Mouse (Mus musculus) CH12.LX (cell line): ENCODE results near the gene Drap1.

Experiments
- CHD2 ChIP-seq: IDR thresholded peaks from 2 replicates; pipeline ENCODE4 v1.6.1; 2011; ENCODE audit warnings: low read length, improper control_type of control experiment
- CTCF ChIP-seq, 2 experiments: IDR thresholded peaks in 1 of 2; conservative IDR thresholded peaks in 1 of 2; 2 replicates each; pipeline ENCODE4 v1.5.1; 2011 to 2012; ENCODE audit warnings: low read depth in 2 of 2, low read length in 2 of 2, improper control_type of control experiment in 1 of 2, inconsistent platforms in 1 of 2, mild to moderate bottlenecking in 1 of 2, moderate library complexity in 1 of 2
- ELF1 ChIP-seq: IDR thresholded peaks from 2 replicates; pipeline ENCODE4 v1.6.1; 2014; ENCODE audit warnings: low read depth, mild to moderate bottlenecking, inconsistent platforms, low read length, improper control_type of control experiment
- EP300 ChIP-seq: IDR thresholded peaks from 2 replicates; pipeline ENCODE4 v1.6.1; 2011; ENCODE audit warnings: low read length, improper control_type of control experiment
- MAX ChIP-seq: IDR thresholded peaks from 2 replicates; pipeline ENCODE4 v1.6.1; 2011; ENCODE audit warnings: low read length, improper control_type of control experiment
- MXI1 ChIP-seq: IDR thresholded peaks from 2 replicates; pipeline ENCODE4 v1.6.1; 2011; ENCODE audit warnings: mild to moderate bottlenecking, low read depth, low read length, improper control_type of control experiment
- POLR2A ChIP-seq: IDR thresholded peaks from 2 replicates; pipeline ENCODE4 v1.6.1; 2011; ENCODE audit warnings: low read depth, mild to moderate bottlenecking, improper control_type of control experiment, low read length
- TBP ChIP-seq: conservative IDR thresholded peaks from 2 replicates; pipeline ENCODE4 v1.6.1; 2011; ENCODE audit warnings: low read depth, low read length, improper control_type of control experiment
- UBTF ChIP-seq: IDR thresholded peaks from 2 replicates; pipeline ENCODE4 v1.6.1; 2012; ENCODE audit warnings: low read depth, mild to moderate bottlenecking, inconsistent platforms, low read length, improper control_type of control experiment, moderate library complexity
- ZC3H11A ChIP-seq: IDR thresholded peaks from 2 replicates; pipeline ENCODE4 v1.6.1; 2012; ENCODE audit warnings: low read depth, mild to moderate bottlenecking, inconsistent platforms, low read length, improper control_type of control experiment

DNA sequence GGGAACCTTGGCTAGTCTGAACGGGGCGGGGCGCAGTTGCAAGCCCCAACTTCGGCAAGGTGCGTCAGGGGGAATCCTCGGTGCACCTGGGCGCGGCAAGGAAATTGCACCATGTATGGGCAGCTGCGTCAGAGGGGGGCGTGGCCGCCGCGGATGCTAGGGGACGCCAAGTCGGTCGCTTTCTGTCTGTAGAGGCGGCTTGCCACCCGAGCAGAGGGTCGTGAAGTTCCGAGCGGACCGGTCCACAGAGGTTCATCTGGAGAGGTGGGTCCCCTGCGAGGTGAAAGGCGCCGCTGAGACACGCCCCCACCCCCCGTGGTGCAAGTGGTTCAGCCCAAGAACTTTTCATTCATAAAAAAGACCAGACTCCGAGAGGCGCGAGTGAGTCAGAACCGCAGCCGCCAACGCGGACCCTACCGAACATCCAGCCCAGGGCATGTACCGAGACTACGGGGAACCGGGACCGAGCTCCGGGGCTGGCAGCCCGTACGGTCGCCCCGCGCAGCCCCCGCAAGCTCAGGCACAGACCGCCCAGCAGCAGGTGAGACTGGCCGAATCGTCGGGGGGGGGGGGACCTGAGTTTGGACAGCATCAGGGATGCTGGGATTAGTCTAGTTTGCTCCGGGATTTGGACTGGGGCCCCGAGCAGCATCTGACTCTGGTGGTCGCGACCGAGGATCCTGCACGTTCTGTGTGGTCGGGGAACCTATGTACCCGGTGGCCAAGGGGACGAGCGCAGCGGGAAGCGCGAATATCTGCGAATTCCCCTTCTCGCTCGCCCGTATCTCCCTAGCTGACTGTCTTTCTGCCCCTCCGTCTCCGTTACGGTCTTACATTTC, 23.0 kb upstream of the Drap1 start, which contains the start of gene Fosl1:
- TF ChIP-seq POLR2A (no peak), EP300 (no peak), CTCF (conservative IDR thresholded peaks at IDR 0.05 in 1 of 2, IDR thresholded peaks at IDR 0.05 in 1 of 2; ENCODE audit: low read depth in 2 of 2, low read length in 2 of 2) (no peak), ELF1 (no peak), ZC3H11A (no peak), CHD2 (0 out of 2 replicates have a peak, but pooled peaks have one; percentile 16), MXI1 (peak; percentile 19; the same call in 1 of the 2 replicates), TBP (no peak), MAX (no peak), UBTF (no peak)
